Mouse (Mus musculus): ENCODE data around the gene Rcan2. TPM values are rescaled to one million over a fixed set of nuclear protein-coding genes. Genes with fewer than 3 reads are reported as not detected.
A peak's percentile ranks its signal among the peaks of the same experiment; 100 is the strongest.

The Rcan2 gene
- polyA plus RNA-seq, 1 experiment from 2014 or later, result 0.73 TPM

- no peak for DNase-seq (ENCODE audit: low spot score)
These were observed 270.5 kb downstream of the Rcan2 start for GRCm38 (mm10) chr17:44071680-44072079.

GRCm38 (mm10) chr17:44075601-44076000, 274.4 kb downstream of the Rcan2 start:
- DNase-seq (ENCODE audit: low spot score), result no peak

GRCm38 (mm10) chr17:44076051-44076680, 275.0 kb downstream of the Rcan2 start:
- peak; percentile 31 for DNase-seq (ENCODE audit: low spot score)

GRCm38 (mm10) chr17:44077146-44077842, 276.1 kb downstream of the Rcan2 start:
- DNase-seq (ENCODE audit: low spot score), result no peak

- no peak for DNase-seq (ENCODE audit: low spot score)
These were observed 276.7 kb downstream of the Rcan2 start for GRCm38 (mm10) chr17:44077843-44078160.

GRCm38 (mm10) chr17:44078631-44079350, 277.6 kb downstream of the Rcan2 start, which contains the start of gene Enpp5:
Enpp5 (plus strand) TSS chr17:44078813.
- DNase-seq (ENCODE audit: low spot score), result peak; percentile 84

GRCm38 (mm10) chr17:44083156-44083555, 282.0 kb downstream of the Rcan2 start:
- DNase-seq (ENCODE audit: low spot score), result no peak

- DNase-seq (ENCODE audit: low spot score), result no peak
These were observed 287.1 kb downstream of the Rcan2 start for GRCm38 (mm10) chr17:44088226-44088625.

Other genes starting within 250 kb of the Rcan2 start
- 8.2 and 8.6 TPM in 2 replicates for gene Pla2g7, start 233.3 kb upstream of the Rcan2 start, polyA plus RNA-seq (2015; fragmentation: Nextera tagmentation; extraction: Ambion mirVana)
- gene Tdrd6, start 171.1 kb upstream of the Rcan2 start, polyA plus RNA-seq (2015; fragmentation: Nextera tagmentation; extraction: Ambion mirVana), result not detected in 2 replicates
- gene Slc25a27, start 134.1 kb upstream of the Rcan2 start, polyA plus RNA-seq (2015; fragmentation: Nextera tagmentation; extraction: Ambion mirVana), result 4.8 and 7.6 TPM in 2 replicates
- gene Cyp39a1, start 133.9 kb upstream of the Rcan2 start, polyA plus RNA-seq (2015; fragmentation: Nextera tagmentation; extraction: Ambion mirVana), result 3.0 and 4.7 TPM in 2 replicates